Mouse (Mus musculus): ENCODE measurements around the gene Zdhhc13. TPM values are rescaled to one million over a fixed set of nuclear protein-coding genes. Genes with fewer than 3 reads are reported as not detected.

The Zdhhc13 gene
- polyA plus RNA-seq, 1 experiment from 2014 or later, result 29.8 TPM

DNA sequence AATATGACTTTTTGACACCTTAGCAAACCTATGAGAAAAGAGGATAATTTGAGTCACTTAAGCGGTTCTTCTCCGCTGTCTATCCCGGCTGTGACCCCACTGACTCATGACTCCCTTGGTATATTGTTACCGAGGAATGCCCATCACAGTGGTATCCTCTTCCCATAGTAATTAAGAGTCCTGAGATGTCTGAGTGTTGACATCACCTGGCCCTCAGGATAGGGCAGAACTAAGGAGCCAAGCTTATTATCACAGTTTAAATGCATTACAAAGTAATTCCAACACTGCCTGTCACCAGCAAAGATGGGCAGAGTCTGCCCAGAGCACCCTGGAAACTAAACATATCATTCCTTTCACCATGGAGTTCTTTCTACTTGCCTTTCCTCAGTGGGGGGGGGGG is 22.8 kb upstream of the Zdhhc13 start:
- Histone ChIP-seq H3K9me3 (no peaks in the 10 kb centered on the region), H3K27me3 (no peaks in the 10 kb centered on the region), H3K36me3 (no peaks in the 10 kb centered on the region), H3K4me1 (no peaks in the 10 kb centered on the region), H3K4me3 (no peak overlapping the region), H3K27ac (no peak overlapping the region), H3K9ac (no peak overlapping the region), H3K4me2 (no peak overlapping the region)
- no peak for ATAC-seq (ENCODE audit: borderline replicate concordance, extremely low read depth, low FRiP score, low TSS enrichment)
- WGBS, result 84% methylated on average over 4 of the region's 4 CpGs

- H3K4me1 ChIP-seq, result no peaks in the 10 kb centered on the region
- no peaks in the 10 kb centered on the region for H3K36me3 ChIP-seq
- H3K9ac ChIP-seq, result no peak overlapping the region
- H3K4me2 ChIP-seq, result no peak overlapping the region
- H3K4me3 ChIP-seq, result no peak overlapping the region
- WGBS, result 55% methylated on average over 1 of the region's 1 CpGs
- no peak for ATAC-seq (ENCODE audit: borderline replicate concordance, extremely low read depth, low FRiP score, low TSS enrichment)
- no peak overlapping the region for H3K27ac ChIP-seq
- H3K9me3 ChIP-seq, result no peaks in the 10 kb centered on the region
- no peaks in the 10 kb centered on the region for H3K27me3 ChIP-seq
These were observed 19.1 kb upstream of the Zdhhc13 start for GRCm38 (mm10) chr7:48769721-48770120.

DNA sequence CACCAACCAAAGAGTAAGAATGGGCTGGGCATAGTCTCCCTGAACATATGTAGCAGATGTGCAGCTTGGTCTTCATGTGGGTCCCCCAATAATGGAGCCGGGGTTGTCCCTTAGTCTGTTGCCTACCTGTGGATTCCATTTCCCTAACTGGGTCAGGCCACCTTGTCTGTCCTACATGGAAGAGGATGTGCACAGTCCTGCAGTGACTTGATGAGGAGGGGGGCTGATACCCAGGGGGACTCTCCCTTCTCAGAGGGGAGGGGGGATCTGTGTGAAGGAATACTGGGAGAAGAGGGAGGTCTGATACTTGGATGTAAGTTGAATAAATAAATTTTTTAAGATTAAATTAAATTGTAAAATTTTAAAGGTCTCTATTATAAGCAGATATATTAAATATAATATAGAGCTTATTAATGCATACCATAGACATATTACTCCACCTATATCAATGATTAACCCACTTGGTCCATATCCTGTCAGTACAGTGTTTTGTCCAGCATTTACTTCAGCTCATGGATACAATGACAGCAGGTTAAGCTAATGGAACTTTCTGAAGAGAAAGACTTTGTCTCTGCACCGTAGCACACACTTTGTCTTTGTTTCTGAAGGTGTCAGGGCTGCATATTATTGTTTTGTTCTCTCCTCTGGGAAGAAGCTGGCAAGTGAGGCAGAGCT is 16.6 kb upstream of the Zdhhc13 start:
- H3K9me3 ChIP-seq, result no peaks in the 10 kb centered on the region
- H3K36me3 ChIP-seq, result no peaks in the 10 kb centered on the region
- ATAC-seq (ENCODE audit: borderline replicate concordance, extremely low read depth, low FRiP score, low TSS enrichment), result no peak
- H3K4me3 ChIP-seq, result no peak overlapping the region
- no peak overlapping the region for H3K9ac ChIP-seq
- no peaks in the 10 kb centered on the region for H3K27me3 ChIP-seq
- H3K4me1 ChIP-seq, result no peaks in the 10 kb centered on the region
- 89% methylated on average over 2 of the region's 2 CpGs for WGBS
- H3K4me2 ChIP-seq, result no peak overlapping the region
- no peak overlapping the region for H3K27ac ChIP-seq

DNA sequence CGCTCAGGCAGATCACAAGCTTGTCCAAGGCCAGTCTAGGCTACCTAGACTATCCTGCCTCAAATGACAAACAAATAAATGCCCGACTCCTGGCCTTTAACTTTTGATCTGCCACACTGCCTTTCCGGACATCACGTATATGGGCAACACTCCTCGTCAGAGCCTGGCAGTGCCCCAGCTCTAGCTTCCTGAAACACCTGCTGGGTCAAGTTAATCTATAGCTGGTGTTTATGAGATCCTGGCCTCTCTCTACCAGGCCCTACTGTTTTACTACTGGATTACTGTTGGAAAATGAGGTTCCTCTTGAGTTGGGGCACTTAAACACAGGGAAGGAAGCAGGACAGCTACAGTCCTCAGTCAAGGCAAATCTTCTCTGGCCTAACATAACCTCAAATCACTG is 15.5 kb upstream of the Zdhhc13 start:
- H3K36me3 ChIP-seq, result no peaks in the 10 kb centered on the region
- no peak for ATAC-seq (ENCODE audit: borderline replicate concordance, extremely low read depth, low FRiP score, low TSS enrichment)
- no peaks in the 10 kb centered on the region for H3K27me3 ChIP-seq
- WGBS, result 68% methylated on average over 5 of the region's 5 CpGs
- no peaks in the 10 kb centered on the region for H3K4me1 ChIP-seq
- H3K27ac ChIP-seq, result no peak overlapping the region
- no peak overlapping the region for H3K4me3 ChIP-seq
- no peak overlapping the region for H3K9ac ChIP-seq
- H3K4me2 ChIP-seq, result no peak overlapping the region
- no peaks in the 10 kb centered on the region for H3K9me3 ChIP-seq

DNA sequence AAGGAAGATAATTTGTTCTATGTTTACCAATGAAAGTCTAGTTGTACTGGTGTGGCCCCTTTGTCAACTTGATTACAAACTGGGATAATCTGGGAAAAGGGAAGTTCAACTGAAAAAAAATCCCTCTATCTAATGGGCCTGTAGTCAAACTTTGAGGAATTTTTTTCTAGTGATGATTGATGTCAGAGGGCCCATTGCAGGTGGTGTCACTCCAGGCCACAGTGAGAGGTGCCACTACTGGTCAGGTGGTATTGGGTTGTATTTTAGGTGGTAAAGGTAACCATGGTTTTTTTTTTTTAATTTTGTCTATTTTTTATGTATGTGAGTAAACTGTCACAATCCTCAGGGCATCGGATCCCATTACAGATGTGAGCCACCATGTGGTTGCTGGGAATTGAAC is 14.2 kb upstream of the Zdhhc13 start:
- Histone ChIP-seq H3K27ac (no peak overlapping the region), H3K4me3 (no peak overlapping the region), H3K9me3 (no peaks in the 10 kb centered on the region), H3K36me3 (no peaks in the 10 kb centered on the region), H3K4me1 (no peaks in the 10 kb centered on the region), H3K27me3 (no peaks in the 10 kb centered on the region), H3K4me2 (no peak overlapping the region), H3K9ac (no peak overlapping the region)
- no peak for ATAC-seq (ENCODE audit: borderline replicate concordance, extremely low read depth, low FRiP score, low TSS enrichment)
- WGBS, result 79% methylated on average over 1 of the region's 1 CpGs

- Histone ChIP-seq H3K4me2 (no peak overlapping the region), H3K4me1 (no peaks in the 10 kb centered on the region), H3K27me3 (no peaks in the 10 kb centered on the region), H3K27ac (no peak overlapping the region), H3K4me3 (no peak overlapping the region), H3K36me3 (no peaks in the 10 kb centered on the region), H3K9ac (no peak overlapping the region), H3K9me3 (no peaks in the 10 kb centered on the region)
- ATAC-seq (ENCODE audit: borderline replicate concordance, extremely low read depth, low FRiP score, low TSS enrichment), result no peak
- WGBS, result 78% methylated on average over 1 of the region's 1 CpGs
These were observed 13.4 kb upstream of the Zdhhc13 start for GRCm38 (mm10) chr7:48775436-48775835.

DNA sequence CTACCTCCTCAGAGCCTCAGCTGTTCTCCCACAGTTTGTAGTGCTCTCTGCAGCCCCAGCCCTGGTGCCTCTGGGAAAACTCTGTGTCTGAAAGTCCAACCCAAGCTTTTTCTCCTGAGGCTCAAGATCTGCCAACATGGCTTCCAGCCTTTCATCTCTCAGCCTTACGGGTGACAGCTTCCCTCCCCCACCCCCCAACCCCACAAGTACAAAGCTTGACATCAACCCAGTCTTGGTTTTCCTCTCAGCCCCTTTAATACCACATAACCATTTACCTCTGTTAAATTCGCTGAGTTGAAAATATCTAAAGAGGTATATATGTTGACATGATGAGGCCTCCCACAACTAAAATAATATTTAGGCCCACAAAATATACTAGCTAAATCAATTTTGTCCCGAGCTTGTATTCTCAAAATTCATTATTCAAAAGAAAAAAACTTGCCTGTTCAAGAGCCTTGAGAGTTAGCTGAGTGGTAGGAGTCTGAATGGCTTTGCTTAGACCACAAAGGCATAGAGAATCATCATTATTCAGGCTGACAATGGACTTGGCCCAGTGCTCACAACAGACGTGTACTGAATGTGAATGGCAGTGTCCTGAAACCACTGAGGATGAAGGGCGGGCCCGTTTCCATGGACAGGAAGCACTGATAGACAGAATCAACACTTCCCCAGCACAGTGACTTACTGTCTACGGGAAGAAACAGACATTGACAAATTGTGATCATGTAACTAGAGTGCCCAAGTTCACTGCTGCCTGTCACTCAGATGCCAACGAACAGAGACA is 10.9 kb upstream of the Zdhhc13 start:
- H3K36me3 ChIP-seq, result no peaks in the 10 kb centered on the region

GRCm38 (mm10) chr7:48779110-48779509 is 9.7 kb upstream of the Zdhhc13 start:
- no peak for ATAC-seq (ENCODE audit: borderline replicate concordance, extremely low read depth, low FRiP score, low TSS enrichment)
- WGBS, result 60% methylated on average over 3 of the region's 3 CpGs
- no peak overlapping the region for H3K4me2 ChIP-seq

More for the DNA sequence above, 10.9 kb upstream of the Zdhhc13 start:
- Histone ChIP-seq H3K27me3 (no peaks in the 10 kb centered on the region), H3K9ac (no peak overlapping the region), H3K4me3 (no peak overlapping the region), H3K4me1 (no peaks in the 10 kb centered on the region), H3K4me2 (no peak overlapping the region), H3K9me3 (no peaks in the 10 kb centered on the region), H3K27ac (no peak overlapping the region)
- WGBS, result 55% methylated on average over 8 of the region's 8 CpGs
- ATAC-seq (ENCODE audit: borderline replicate concordance, extremely low read depth, low FRiP score, low TSS enrichment), result no peak

GRCm38 (mm10) chr7:48782432-48782831 is 6.4 kb upstream of the Zdhhc13 start:
- H3K9me3 ChIP-seq, result no peaks in the 10 kb centered on the region
- no peaks in the 10 kb centered on the region for H3K36me3 ChIP-seq
- no peak overlapping the region for H3K4me3 ChIP-seq
- WGBS, result 81% methylated on average over 4 of the region's 4 CpGs
- H3K4me1 ChIP-seq, result no peaks in the 10 kb centered on the region
- no peak for ATAC-seq (ENCODE audit: borderline replicate concordance, extremely low read depth, low FRiP score, low TSS enrichment)
- H3K27ac ChIP-seq, result no peak overlapping the region
- H3K27me3 ChIP-seq, result no peaks in the 10 kb centered on the region
- H3K4me2 ChIP-seq, result no peak overlapping the region
- no peak overlapping the region for H3K9ac ChIP-seq

More at GRCm38 (mm10) chr7:48779110-48779509, 9.7 kb upstream of the Zdhhc13 start:
- Histone ChIP-seq H3K4me3 (no peak overlapping the region), H3K27me3 (no peaks in the 10 kb centered on the region), H3K4me1 (no peaks in the 10 kb centered on the region), H3K36me3 (no peaks in the 10 kb centered on the region), H3K9me3 (no peaks in the 10 kb centered on the region), H3K27ac (no peak overlapping the region), H3K9ac (no peak overlapping the region)

GRCm38 (mm10) chr7:48784773-48785523 is 3.9 kb upstream of the Zdhhc13 start:
- H3K27me3 ChIP-seq, result no peaks in the 10 kb centered on the region
- H3K4me1 ChIP-seq, result peaks cover 6% of the 10 kb centered on the region; the same call in 1 of the 2 replicates
- H3K36me3 ChIP-seq, result no peaks in the 10 kb centered on the region
- 73% methylated on average over 11 of the region's 11 CpGs for WGBS
- no peak for ATAC-seq (ENCODE audit: borderline replicate concordance, extremely low read depth, low FRiP score, low TSS enrichment)
- no peak overlapping the region for H3K27ac ChIP-seq
- no peak overlapping the region for H3K9ac ChIP-seq
- no peak overlapping the region for H3K4me3 ChIP-seq
- no peak overlapping the region for H3K4me2 ChIP-seq
- no peaks in the 10 kb centered on the region for H3K9me3 ChIP-seq

- WGBS, result 57% methylated on average over 3 of the region's 3 CpGs
- peak; percentile 28; the same call in 1 of the 2 replicates for ATAC-seq (ENCODE audit: borderline replicate concordance, extremely low read depth, low FRiP score, low TSS enrichment)
- H3K4me3 ChIP-seq, result peak overlapping the region; percentile 93
These were observed 455 bp upstream of the Zdhhc13 start for GRCm38 (mm10) chr7:48788348-48788747.

GRCm38 (mm10) chr7:48790117-48790516 is 1.3 kb downstream of the Zdhhc13 start:
- no peaks in the 10 kb centered on the region for H3K9me3 ChIP-seq
- H3K4me1 ChIP-seq, result peaks cover 15% of the 10 kb centered on the region
- no peaks in the 10 kb centered on the region for H3K36me3 ChIP-seq
- H3K4me2 ChIP-seq, result peak overlapping the region; percentile 71
- 66% methylated on average over 4 of the region's 4 CpGs for WGBS
- H3K27ac ChIP-seq, result no peak overlapping the region
- H3K4me3 ChIP-seq, result no peak overlapping the region
- no peak overlapping the region for H3K9ac ChIP-seq
- ATAC-seq (ENCODE audit: borderline replicate concordance, extremely low read depth, low FRiP score, low TSS enrichment), result no peak
- H3K27me3 ChIP-seq, result no peaks in the 10 kb centered on the region

More at GRCm38 (mm10) chr7:48788348-48788747, 455 bp upstream of the Zdhhc13 start:
- Histone ChIP-seq H3K4me1 (peaks cover 15% of the 10 kb centered on the region), H3K9ac (no peak overlapping the region), H3K36me3 (no peaks in the 10 kb centered on the region), H3K4me2 (peak overlapping the region; percentile 71), H3K27me3 (no peaks in the 10 kb centered on the region), H3K27ac (peak overlapping the region; percentile 27; the same call in 1 of the 2 replicates), H3K9me3 (no peaks in the 10 kb centered on the region)

Measured in lung, embryonic 15.5 days (tissue).